Mouse (Mus musculus) olfactory bulb, adult 2 months (tissue): ENCODE measurements around the gene Lalba.

Experiments
- CTCF ChIP-seq: fragments of 200-500 bp; IDR thresholded peaks from 2 replicates; pipeline ENCODE4 v1.5.1; 2012; ENCODE audit warnings: low read depth, mild to moderate bottlenecking, low read length, moderate library complexity; ENCODE audit not compliant: insufficient read depth
- POLR2A ChIP-seq: fragments of 200-500 bp; IDR thresholded peaks from 2 replicates; pipeline ENCODE4 v1.6.1; 2012; ENCODE audit warnings: mild to moderate bottlenecking, low read depth, low read length, moderate library complexity; ENCODE audit not compliant: insufficient read depth

GRCm38 (mm10) chr15:98444561-98444960, 38.0 kb downstream of the Lalba start:
- no peak for TF ChIP-seq POLR2A
- TF ChIP-seq CTCF = no peak
